Mouse (Mus musculus): ENCODE measurements around the gene Gm8165.
"Not testable (repeated sequence)": the region's sequence is repeated elsewhere in the genome, so short reads cannot be mapped to it uniquely, and the experiment has no call there.

Gene Gm8165

DNA sequence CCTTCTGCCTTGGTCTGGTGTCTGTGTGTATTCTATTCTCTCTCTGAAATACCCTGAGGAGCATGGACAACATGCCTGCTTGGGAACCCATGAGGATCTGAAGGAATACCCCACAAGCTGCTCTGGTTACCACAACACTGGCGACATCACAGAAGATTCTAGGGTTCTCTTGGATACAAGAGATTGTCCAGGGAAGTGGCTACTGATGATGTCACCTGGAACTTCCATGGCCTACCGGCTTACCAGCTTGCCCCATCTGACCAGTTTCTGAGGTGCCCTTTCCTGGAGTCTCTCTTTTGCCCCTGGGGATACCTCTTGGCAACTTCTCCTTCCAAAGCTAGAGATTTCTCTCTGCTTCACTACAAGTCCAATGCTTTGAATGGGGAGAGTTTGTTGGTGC, at the start of gene Gm8165:
TSS of gene Gm8165 (minus strand) at position 101 of the 400 bp plus-strand sequence.
- not testable (repeated sequence) for DNase-seq (ENCODE audit: low spot score)

DNA sequence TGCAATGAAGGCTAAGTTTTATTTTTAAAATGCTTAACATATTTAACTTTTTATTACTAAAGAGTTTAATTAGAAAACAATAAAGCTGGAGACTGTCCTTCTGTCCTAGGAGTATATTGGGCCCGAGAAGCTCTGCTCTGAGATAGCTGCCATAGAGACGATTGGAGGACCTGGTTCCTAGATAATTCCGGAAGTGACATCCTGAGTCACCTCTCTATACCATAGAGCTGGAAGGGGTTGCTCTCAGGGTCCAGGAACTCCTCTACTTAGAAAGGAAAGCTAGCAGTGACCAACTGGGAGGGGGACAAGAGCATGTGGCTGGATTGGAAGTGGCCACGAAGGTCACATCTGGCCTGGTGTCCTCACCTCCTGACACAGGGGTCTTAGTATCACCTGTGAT, 20.6 kb upstream of the Gm8165 start, which contains the start of gene Gm7324:
TSS of gene Gm7324 (plus strand) at position 208 of the 400 bp plus-strand sequence.
- not testable (repeated sequence) for DNase-seq (ENCODE audit: low spot score)

Measured in urinary bladder, postnatal 14 days (tissue).